In the genomic region with DNA sequence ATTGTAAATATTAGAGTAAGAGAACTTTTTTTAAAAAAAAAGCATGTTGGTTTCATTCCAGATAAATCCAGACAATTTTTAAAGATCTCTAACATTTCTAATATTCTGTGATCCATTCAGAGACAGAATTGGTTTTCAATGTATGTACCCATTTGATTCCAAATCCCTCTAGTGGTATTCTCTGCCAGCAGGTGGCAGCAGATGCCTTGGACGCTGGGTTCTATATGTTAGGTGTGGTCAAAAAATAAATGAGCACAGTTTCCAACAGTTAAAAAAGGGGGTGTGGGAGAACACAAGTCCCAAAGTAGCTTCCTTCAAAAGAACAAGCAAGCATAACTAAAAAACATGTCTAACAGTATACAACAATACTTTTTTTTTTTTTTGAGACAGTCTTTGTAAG, we compare ENCODE assay signal across 8 mouse cellular contexts. TPM values are rescaled to one million over a fixed set of nuclear protein-coding genes. Genes with fewer than 3 reads are reported as not detected.
A peak's percentile ranks its signal among the peaks of the same experiment; 100 is the strongest.
DNase-seq lines count a peak whose midpoint lies in the region; TF ChIP-seq lines count a peak whose summit lies in the region.

No protein-coding gene starts in this region.

- no peaks in the 10 kb centered on the region for H3K27me3 ChIP-seq in forebrain, embryonic 10.5 days (ENCODE audit: poor library complexity, severe bottlenecking)

- TF ChIP-seq POLR2A in brain, embryonic 14.5 days (IDR thresholded peaks at IDR 0.05; ENCODE audit: borderline replicate concordance, extremely low read depth, insufficient read depth, insufficient read length, poor library complexity, severe bottlenecking) = no peak

- WGBS in forebrain, embryonic 10.5 days = 6% methylated on average over 1 of the region's 1 CpGs

- no peaks in the 10 kb centered on the region for H3K36me3 ChIP-seq in forebrain, embryonic 10.5 days (replicated peaks)

- TF ChIP-seq CTCF in brain, embryonic 14.5 days (IDR thresholded peaks at IDR 0.05; ENCODE audit: borderline replicate concordance, extremely low read depth, insufficient read depth, insufficient read length) = peak; percentile 71; the same call in 1 of the 2 replicates

- peak; percentile 50 for DNase-seq in heart, adult 8-10 months (ENCODE audit: low spot score)
- DNase-seq in heart, adult 9 months (ENCODE audit: low spot score in 2 of 2) = no peak
- DNase-seq in testis, postnatal 10 days (ENCODE audit: low spot score) = peak; percentile 62
- no peak for DNase-seq in testis, postnatal 14 days (ENCODE audit: low spot score)
- peak; percentile 66 for DNase-seq in brain, embryonic 14.5 days (ENCODE audit: low read depth)
- DNase-seq in kidney, postnatal 25 days = peak; percentile 61 to 77
- peak; percentile 16 for DNase-seq in retina, adult 2 months (ENCODE audit: low read depth, low spot score)
- no peak for DNase-seq in forebrain, embryonic 10.5 days (ENCODE audit: extremely low spot score, low spot score)

- H3K27ac ChIP-seq in forebrain, embryonic 10.5 days = no peak overlapping the region

- peaks cover 17% of the 10 kb centered on the region for H3K4me1 ChIP-seq in forebrain, embryonic 10.5 days

- H3K4me3 ChIP-seq in forebrain, embryonic 10.5 days = no peak overlapping the region

- H3K9me3 ChIP-seq in forebrain, embryonic 10.5 days = no peaks in the 10 kb centered on the region

RNA-seq across cellular contexts. Expression of gene Kalrn, which starts 41.8 kb away (rescaled TPM):
- total RNA-seq in heart, adult 8-10 months (2022) = 10 to 100 TPM; 25.1 to 32.5 (median 29.6) TPM
- 30.4 and 52.2 TPM in 2 replicates for polyA plus RNA-seq in brain, embryonic 14.5 days (2012; rRNA removed)
- polyA plus RNA-seq in forebrain, embryonic 10.5 days (2016; fragmentation: Nextera tagmentation; extraction: Ambion mirVana) = 11.0 and 11.2 TPM in 2 replicates

Comparison
In these comparisons a context has a peak if more than half of its experiments do, and no peak if none do; other contexts are left out.
1. DNase-seq: peak in heart, adult 8-10 months (single experiment), testis, postnatal 10 days (single experiment), brain, embryonic 14.5 days (single experiment), kidney, postnatal 25 days (2 of 2) and retina, adult 2 months (single experiment); none in heart, adult 9 months (0 of 2), testis, postnatal 14 days (single experiment) and forebrain, embryonic 10.5 days (single experiment).